Mouse (Mus musculus): ENCODE data around the gene Smg5. TPM values are rescaled to one million over a fixed set of nuclear protein-coding genes. Genes with fewer than 3 reads are reported as not detected.
"Not testable (repeated sequence)": the region's sequence is repeated elsewhere in the genome, so short reads cannot be mapped to it uniquely, and the experiment has no call there.

Gene Smg5
- 10 to 100 TPM; 64.5 to 65.7 TPM for total RNA-seq (2021)
- long read RNA-seq, full-length matches to known transcripts, result 9 of 15 reads
- long read RNA-seq, partial matches to known transcripts, result 4 of 15 reads
- long read RNA-seq, other reads (novel, unspliced or antisense), result 2 of 15 reads

GRCm38 (mm10) chr3:88336058-88337013 lies at the start of gene Smg5, which contains the start of gene Tmem79:
Gene Smg5 (plus strand): TSS chr3:88336260.
Gene Tmem79 (minus strand): TSS chr3:88336148.
- DNase-seq (ENCODE audit: low spot score in 2 of 2), result peak; percentile 94 to 97

DNA sequence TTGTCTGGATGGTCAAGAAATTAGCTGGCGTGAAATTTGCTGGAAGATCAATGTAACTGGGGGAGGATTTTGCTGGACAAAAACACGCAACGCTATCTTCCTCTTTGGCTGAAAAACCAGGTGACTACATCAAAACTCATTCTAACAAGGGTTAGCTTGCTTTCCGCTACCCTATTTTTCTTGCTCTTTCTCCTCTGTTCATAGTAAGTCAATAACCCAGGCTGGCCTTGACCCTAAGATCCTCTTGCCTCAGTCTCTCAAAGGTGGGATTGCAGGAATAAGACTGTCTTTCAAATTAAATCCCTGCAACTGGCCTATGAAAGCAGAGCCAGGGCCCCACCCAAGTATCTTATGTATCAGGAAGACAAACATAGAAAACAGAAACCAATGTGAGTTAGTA lies 49.0 kb upstream of the Smg5 start, which contains the start of gene Gm38392:
Gene Gm38392, minus strand, starts transcription at position 101 of the 400 bp plus-strand sequence.
- DNase-seq (ENCODE audit: low spot score in 2 of 2), result no peak

DNA sequence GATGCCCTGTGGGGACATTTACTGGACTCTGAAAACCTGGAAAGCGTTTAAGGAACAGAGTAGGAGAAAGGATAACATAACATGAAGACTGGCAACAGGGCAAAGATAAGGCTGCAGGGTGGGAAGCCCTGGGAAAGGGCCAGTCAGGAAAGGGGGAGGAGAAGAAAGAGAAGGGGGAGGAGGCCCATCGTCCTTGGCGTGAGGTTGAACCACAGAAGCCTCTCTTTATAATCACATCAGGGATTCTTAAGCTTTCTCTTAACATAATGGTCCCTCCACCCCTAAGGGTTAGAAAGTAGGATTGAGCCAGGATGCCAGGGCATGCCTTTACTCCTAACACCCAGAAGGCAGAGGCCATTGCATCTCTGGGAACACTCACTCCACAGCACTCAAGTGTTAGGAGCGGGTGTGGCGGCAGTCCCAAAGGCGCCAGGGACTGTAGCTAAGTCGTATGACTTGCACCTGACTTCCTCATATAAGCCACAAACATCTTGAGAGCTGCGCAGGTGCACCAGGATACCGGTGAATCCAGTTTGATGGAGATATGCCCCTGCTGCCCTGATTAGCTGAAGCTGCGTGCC lies 47.8 kb upstream of the Smg5 start:
- DNase-seq (ENCODE audit: low spot score in 2 of 2), result not testable (repeated sequence)

GRCm38 (mm10) chr3:88291970-88292369 lies 44.1 kb upstream of the Smg5 start:
- no peak for DNase-seq (ENCODE audit: low spot score in 2 of 2)

- not testable (repeated sequence) for DNase-seq (ENCODE audit: low spot score in 2 of 2)
These were observed 40.8 kb upstream of the Smg5 start for GRCm38 (mm10) chr3:88295272-88295671.

GRCm38 (mm10) chr3:88296110-88296560 lies 39.9 kb upstream of the Smg5 start:
- DNase-seq (ENCODE audit: low spot score in 2 of 2), result no peak

DNA sequence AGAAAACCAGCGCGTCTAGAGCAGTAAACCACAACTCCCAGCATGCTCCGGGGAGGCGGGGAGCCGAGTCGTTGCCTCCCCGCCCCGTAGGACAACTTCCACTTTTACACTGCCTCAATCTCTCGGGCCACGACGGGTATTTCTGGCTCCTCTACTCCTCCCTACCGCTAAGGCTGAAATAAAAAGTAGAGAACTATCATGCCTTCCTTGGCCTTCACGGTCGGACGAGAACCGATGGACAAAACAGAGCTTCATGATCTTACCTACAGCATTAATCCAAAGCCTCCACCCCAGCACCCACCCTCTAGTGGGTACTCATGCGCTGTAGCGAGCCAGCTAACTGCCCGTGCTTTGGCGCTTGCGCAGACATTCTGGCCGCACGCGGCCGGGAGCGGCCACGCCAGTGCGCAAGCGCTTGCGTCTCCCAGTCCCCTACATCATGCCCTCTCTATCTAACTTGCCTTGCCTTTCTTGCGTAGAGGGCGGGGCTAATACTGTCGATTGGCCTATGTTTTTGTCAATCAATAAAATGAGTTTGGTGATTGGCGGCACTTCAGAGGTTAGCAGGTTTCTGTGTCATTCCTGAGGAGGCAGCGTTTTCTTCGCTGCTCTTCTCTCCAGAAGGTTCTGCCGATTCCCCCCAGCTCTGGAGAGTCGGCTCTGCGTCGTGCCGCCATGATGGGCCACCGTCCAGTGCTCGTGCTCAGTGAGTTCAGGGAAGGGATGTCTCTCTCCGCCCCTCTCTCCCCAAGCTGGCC lies 39.3 kb upstream of the Smg5 start, which contains the start of the genes Tsacc and Cct3:
Gene Tsacc, minus strand, starts transcription at position 439 of the 758 bp plus-strand sequence.
Gene Cct3, plus strand, starts transcription at position 556 of the 758 bp plus-strand sequence.
- DNase-seq (ENCODE audit: low spot score in 2 of 2), result peak; percentile 96 to 99

- peak; percentile 53 to 72 for DNase-seq (ENCODE audit: low spot score in 2 of 2)
These were observed 38.7 kb upstream of the Smg5 start for GRCm38 (mm10) chr3:88297321-88297851.

DNA sequence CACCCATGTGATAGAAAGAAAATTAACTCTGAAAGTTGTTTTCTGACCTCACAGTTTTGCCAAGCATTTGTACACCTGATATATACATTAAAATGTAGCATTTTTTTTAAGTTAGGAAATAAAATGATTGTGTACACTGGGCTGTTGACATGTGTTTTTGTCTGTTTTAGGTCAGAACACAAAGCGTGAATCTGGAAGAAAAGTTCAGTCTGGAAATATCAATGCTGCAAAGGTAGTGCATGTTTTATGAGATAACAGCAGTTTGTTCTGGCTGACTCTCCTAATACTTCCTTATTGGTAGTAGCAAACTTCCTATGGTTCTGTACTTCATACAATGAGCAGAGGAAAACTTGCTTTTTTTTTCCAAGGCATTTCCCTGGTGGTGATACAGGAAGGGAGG lies 36.9 kb upstream of the Smg5 start:
- DNase-seq (ENCODE audit: low spot score in 2 of 2), result no peak

DNA sequence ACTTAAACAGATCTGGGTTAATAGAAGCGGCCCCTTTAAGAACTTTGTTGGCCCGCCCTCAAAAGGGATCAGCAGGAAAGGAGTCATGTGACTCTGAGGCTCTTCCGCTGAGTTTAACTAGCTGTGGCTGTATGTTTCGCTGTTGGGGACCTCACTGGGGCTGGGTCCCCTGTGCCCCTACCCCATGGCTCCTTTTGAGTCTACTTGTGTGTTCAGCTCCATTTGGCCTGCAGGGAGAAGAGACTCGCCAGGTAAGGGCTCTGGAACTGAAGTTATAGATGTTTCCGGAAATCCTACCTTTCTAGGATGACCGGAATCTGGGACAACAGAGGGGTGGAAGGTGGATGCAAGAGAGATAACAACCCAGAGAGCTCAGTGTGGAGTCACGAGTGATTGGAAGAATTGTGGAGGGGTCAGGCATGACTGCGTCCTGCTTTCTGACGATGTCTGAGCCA lies 11.1 kb upstream of the Smg5 start, which contains the start of gene Glmp:
Gene Glmp, plus strand, starts transcription at position 73 of the 455 bp plus-strand sequence.
- peak; percentile 28 to 72 for DNase-seq (ENCODE audit: low spot score in 2 of 2)

- DNase-seq (ENCODE audit: low spot score in 2 of 2), result no peak
These were observed 7.1 kb upstream of the Smg5 start for GRCm38 (mm10) chr3:88328956-88329355.

DNA sequence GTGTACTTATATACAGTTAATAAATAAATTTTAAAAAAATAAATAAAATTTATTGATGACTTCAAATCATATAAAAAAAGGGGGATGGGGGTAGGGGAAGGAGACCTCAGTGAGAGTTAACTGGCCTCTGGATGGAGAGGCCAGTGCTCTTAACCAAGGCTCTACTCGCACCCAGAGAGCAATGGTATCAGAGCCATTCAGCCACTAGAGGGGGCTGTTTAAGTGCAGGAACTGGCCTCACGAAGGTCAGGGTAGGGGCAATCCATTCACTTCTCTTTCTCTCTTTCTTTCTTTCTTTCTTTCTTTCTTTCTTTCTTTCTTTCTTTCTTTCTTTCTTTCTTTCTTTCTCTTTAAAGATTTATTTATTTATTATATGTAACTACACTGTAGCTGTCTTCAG lies 4.8 kb upstream of the Smg5 start:
- no peak for DNase-seq (ENCODE audit: low spot score in 2 of 2)

- DNase-seq (ENCODE audit: low spot score in 2 of 2), result no peak
These were observed 1.9 kb upstream of the Smg5 start for GRCm38 (mm10) chr3:88334029-88334658.

DNA sequence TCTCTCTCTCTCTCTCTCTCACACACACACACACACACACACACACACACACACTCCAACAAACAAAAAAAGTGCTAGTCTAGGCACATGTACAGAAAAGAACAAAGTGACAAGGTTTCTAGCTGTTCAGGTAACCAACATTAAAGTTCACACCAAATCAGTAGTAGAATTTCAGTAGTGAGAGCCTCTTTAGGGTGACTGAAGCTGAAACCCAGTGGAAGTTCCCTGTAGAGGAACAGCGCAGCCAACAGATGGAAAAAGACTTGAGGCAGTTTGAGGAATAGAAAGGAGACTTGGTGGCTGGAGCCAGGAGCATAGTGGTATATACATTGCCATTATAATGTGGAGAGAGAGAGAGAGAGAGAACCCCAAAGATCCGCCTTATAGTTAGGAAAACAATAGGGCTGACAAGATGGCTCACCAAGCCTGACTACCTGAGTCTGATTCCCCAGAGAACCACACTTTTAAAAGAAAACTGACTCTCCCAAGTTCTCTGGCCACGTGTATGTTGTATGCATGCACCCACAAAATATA lies 1.1 kb upstream of the Smg5 start:
- no peak for DNase-seq (ENCODE audit: low spot score in 2 of 2)

GRCm38 (mm10) chr3:88335436-88336053 lies 515 bp upstream of the Smg5 start:
- no peak for DNase-seq (ENCODE audit: low spot score in 2 of 2)

GRCm38 (mm10) chr3:88337367-88338020 lies 1.4 kb downstream of the Smg5 start:
- no peak for DNase-seq (ENCODE audit: low spot score in 2 of 2)

DNA sequence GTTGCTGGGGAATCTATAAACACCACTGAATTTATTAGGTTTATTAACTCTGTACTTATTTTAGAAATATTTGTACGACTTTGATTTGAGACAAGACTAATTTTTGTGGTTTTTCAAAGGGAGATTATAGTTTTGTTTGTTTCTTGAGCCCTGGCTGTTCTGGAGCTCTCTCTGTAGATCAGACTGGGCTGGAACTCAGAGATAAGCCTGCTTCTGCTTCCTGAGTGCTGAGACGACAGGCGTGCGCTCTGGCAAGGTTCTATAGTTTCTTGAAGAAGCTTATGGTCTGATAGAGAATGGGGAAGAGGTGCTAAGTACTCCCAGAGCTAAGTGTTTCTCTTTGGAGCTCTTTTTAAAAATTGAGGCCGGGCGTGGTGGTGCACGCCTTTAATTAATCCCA lies 2.3 kb downstream of the Smg5 start:
- DNase-seq (ENCODE audit: low spot score in 2 of 2), result no peak

DNA sequence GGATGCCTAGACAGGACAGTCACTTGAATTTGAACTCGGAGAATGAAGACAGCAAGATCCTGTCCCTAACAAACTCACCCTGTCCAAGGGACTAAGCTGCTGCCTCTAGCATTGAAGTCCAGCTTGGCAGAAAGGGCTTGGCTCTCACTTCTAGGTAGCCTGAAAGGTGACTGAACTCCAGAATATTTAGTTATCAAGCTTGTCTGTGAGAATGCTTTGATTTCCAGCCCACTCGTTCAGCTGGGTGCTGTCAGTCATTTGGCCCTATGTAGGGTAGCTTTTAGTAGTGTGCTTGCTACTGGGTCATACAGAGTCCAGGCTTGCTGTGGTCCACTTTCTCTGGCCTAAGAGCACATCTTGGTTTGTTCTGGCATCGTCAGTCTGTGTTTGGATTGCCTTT lies 2.9 kb downstream of the Smg5 start:
- DNase-seq (ENCODE audit: low spot score in 2 of 2), result no peak

DNA sequence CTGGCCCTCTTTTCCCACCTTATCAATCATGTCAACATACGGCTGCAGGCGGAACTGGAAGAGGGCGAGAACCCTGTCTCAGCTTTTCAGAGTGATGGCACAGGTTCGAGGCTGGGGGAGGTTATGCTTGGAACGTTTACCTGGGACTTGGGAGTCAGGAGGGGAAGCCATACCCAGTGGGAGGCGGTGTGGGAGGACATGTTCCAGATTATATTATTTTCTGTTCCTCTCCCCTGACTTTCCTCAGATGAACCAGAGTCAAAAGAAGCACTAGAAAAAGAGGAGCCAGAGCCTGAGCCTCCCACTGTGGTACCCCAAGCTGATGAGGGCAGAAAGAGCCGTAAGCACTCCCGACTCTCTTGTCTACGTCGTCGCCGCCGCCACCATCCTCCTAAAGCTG lies 14.7 kb downstream of the Smg5 start:
- DNase-seq (ENCODE audit: low spot score in 2 of 2), result no peak
